Mouse (Mus musculus): ENCODE data around the gene Nexn. TPM values are rescaled to one million over a fixed set of nuclear protein-coding genes. Genes with fewer than 3 reads are reported as not detected.

The Nexn gene
- polyA plus RNA-seq, 3 experiments from 2014 or later: 1.3 to 5.6 (median 2.8) TPM

- ATAC-seq: no peak
Observed at GRCm38 (mm10) chr3:152277912-152278311, 11.8 kb upstream of the Nexn start.

GRCm38 (mm10) chr3:152276935-152277334, 10.8 kb upstream of the Nexn start:
- no peak for ATAC-seq

- no peak for ATAC-seq
Observed at GRCm38 (mm10) chr3:152275008-152275407, 8.9 kb upstream of the Nexn start.

GRCm38 (mm10) chr3:152272974-152273685, 7.0 kb upstream of the Nexn start:
- no peak for ATAC-seq

GRCm38 (mm10) chr3:152271876-152272275, 5.7 kb upstream of the Nexn start:
- ATAC-seq: no peak

- no peak for ATAC-seq
Observed at GRCm38 (mm10) chr3:152271071-152271710, 5.0 kb upstream of the Nexn start.

GRCm38 (mm10) chr3:152268099-152268498, 1.9 kb upstream of the Nexn start:
- no peak for ATAC-seq

GRCm38 (mm10) chr3:152265351-152266035, 657 bp downstream of the Nexn start:
- no peak for ATAC-seq

- ATAC-seq: no peak
Observed at GRCm38 (mm10) chr3:152264830-152265229, 1.3 kb downstream of the Nexn start.

- ATAC-seq: no peak
Observed at GRCm38 (mm10) chr3:152264374-152264773, 1.8 kb downstream of the Nexn start.

GRCm38 (mm10) chr3:152261948-152262347, 4.2 kb downstream of the Nexn start:
- no peak for ATAC-seq

GRCm38 (mm10) chr3:152261436-152261835, 4.7 kb downstream of the Nexn start:
- no peak for ATAC-seq

GRCm38 (mm10) chr3:152260362-152260761, 5.8 kb downstream of the Nexn start:
- ATAC-seq: no peak

GRCm38 (mm10) chr3:152259409-152259808, 6.7 kb downstream of the Nexn start:
- peak; percentile 58 for ATAC-seq

- ATAC-seq: no peak
Observed at GRCm38 (mm10) chr3:152257528-152257927, 8.6 kb downstream of the Nexn start.

GRCm38 (mm10) chr3:152250487-152250886, 15.7 kb downstream of the Nexn start:
- no peak for ATAC-seq

- no peak for ATAC-seq
Observed at GRCm38 (mm10) chr3:152247708-152248107, 18.4 kb downstream of the Nexn start.

GRCm38 (mm10) chr3:152245273-152245910, 20.8 kb downstream of the Nexn start:
- no peak for ATAC-seq

GRCm38 (mm10) chr3:152243304-152243703, 22.8 kb downstream of the Nexn start:
- no peak for ATAC-seq

- no peak for ATAC-seq
Observed at GRCm38 (mm10) chr3:152241098-152241497, 25.1 kb downstream of the Nexn start.

GRCm38 (mm10) chr3:152239592-152239991, 26.6 kb downstream of the Nexn start:
- ATAC-seq: no peak

- ATAC-seq: peak; percentile 71
Observed at GRCm38 (mm10) chr3:152238836-152239235, 27.3 kb downstream of the Nexn start.

GRCm38 (mm10) chr3:152235805-152236204, 30.3 kb downstream of the Nexn start:
- no peak for ATAC-seq

Measured in inflammation-experienced regulatory T-cells, adult 6 months (primary cell).